Mouse (Mus musculus) bone marrow, adult 2 months (tissue): ENCODE measurements around the gene Dmap1. TPM values are rescaled to one million over a fixed set of nuclear protein-coding genes. Genes with fewer than 3 reads are reported as not detected.
A peak's percentile ranks its signal among the peaks of the same experiment; 100 is the strongest.

Experiments
- H3K27ac ChIP-seq: fragments of 200-500 bp; 2 replicates; pipeline ENCODE4 v1.5.1; 2012; ENCODE audit warnings: low read depth, mild to moderate bottlenecking, control low read depth, inconsistent platforms, low read length; ENCODE audit not compliant: control insufficient read depth, poor library complexity, insufficient read depth
- H3K4me1 ChIP-seq: fragments of 200-500 bp; 2 replicates; pipeline ENCODE4 v1.6.1; 2011; ENCODE audit warnings: low read length; ENCODE audit not compliant: control insufficient read depth, insufficient read depth
- H3K4me3 ChIP-seq: fragments of 200-500 bp; replicated peaks from 2 replicates; pipeline ENCODE3; 2011; ENCODE audit warnings: mild to moderate bottlenecking, low read depth, low read length, control low read depth; ENCODE audit not compliant: control insufficient read depth
- CTCF ChIP-seq: fragments of 200-500 bp; IDR thresholded peaks from 2 replicates; pipeline ENCODE4 v1.5.1; 2011; ENCODE audit warnings: low read length, control low read depth; ENCODE audit not compliant: control insufficient read depth, insufficient read depth
- POLR2A ChIP-seq: fragments of 200-500 bp; IDR thresholded peaks from 2 replicates; pipeline ENCODE4 v1.6.1; 2011; ENCODE audit warnings: low read depth, mild to moderate bottlenecking, control low read depth, low read length, borderline replicate concordance; ENCODE audit not compliant: control insufficient read depth
- WGBS: fragments of 180-500 bp; shearing (Covaris S2); methylation state at CpG from one replicate; pipeline ENCODE4 v1.1.7; 2018; 5-methylcytosine and 5-hydroxymethylcytosine counted together
- polyA plus RNA-seq: library from polyadenylated mRNA; stranded (reverse); fragments of >200 nt; gene quantifications from 2 replicates; pipeline ENCODE4 v1.2.4, GENCODE M21; 2011; ENCODE audit warnings: low replicate concordance; ENCODE audit not compliant: missing spikeins, insufficient read depth, insufficient read length

The Dmap1 gene
- polyA plus RNA-seq, 1 experiment = 29.7 TPM

- H3K4me3 ChIP-seq = no peak overlapping the region
- WGBS = 87% methylated on average over 10 of the region's 10 CpGs
- no peaks in the 10 kb centered on the region for H3K4me1 ChIP-seq
- no peak overlapping the region for H3K27ac ChIP-seq
- no peak for TF ChIP-seq CTCF
- no peak for TF ChIP-seq POLR2A
Observed at GRCm38 (mm10) chr4:117664411-117665137, 17.5 kb downstream of the Dmap1 start.

GRCm38 (mm10) chr4:117660001-117660400 is 22.1 kb downstream of the Dmap1 start:
- no peak for TF ChIP-seq POLR2A
- TF ChIP-seq CTCF = no peak
- no peak overlapping the region for H3K4me3 ChIP-seq
- WGBS = 90% methylated on average over 5 of the region's 5 CpGs
- H3K4me1 ChIP-seq = no peaks in the 10 kb centered on the region
- H3K27ac ChIP-seq = no peak overlapping the region

GRCm38 (mm10) chr4:117658582-117659444 is 23.3 kb downstream of the Dmap1 start:
- WGBS = 53% methylated on average over 14 of the region's 14 CpGs
- TF ChIP-seq POLR2A (no peak), CTCF (peak; percentile 31; the same call in 1 of the 2 replicates)
- Histone ChIP-seq H3K27ac (no peak overlapping the region), H3K4me3 (no peak overlapping the region), H3K4me1 (no peaks in the 10 kb centered on the region)

GRCm38 (mm10) chr4:117657646-117658045 is 24.4 kb downstream of the Dmap1 start:
- Histone ChIP-seq H3K4me1 (no peaks in the 10 kb centered on the region), H3K27ac (no peak overlapping the region), H3K4me3 (no peak overlapping the region)
- TF ChIP-seq CTCF (no peak), POLR2A (no peak)
- WGBS = 84% methylated on average over 4 of the region's 4 CpGs

GRCm38 (mm10) chr4:117656961-117657360 is 25.1 kb downstream of the Dmap1 start:
- H3K4me3 ChIP-seq = no peak overlapping the region
- WGBS = 78% methylated on average over 6 of the region's 6 CpGs
- no peak for TF ChIP-seq POLR2A
- TF ChIP-seq CTCF = no peak
- no peak overlapping the region for H3K27ac ChIP-seq
- H3K4me1 ChIP-seq = no peaks in the 10 kb centered on the region

GRCm38 (mm10) chr4:117655500-117655863 is 26.6 kb downstream of the Dmap1 start:
- H3K4me1 ChIP-seq = no peaks in the 10 kb centered on the region
- no peak overlapping the region for H3K4me3 ChIP-seq
- no peak overlapping the region for H3K27ac ChIP-seq
- TF ChIP-seq CTCF (no peak), POLR2A (no peak)
- WGBS = 89% methylated on average over 5 of the region's 5 CpGs

GRCm38 (mm10) chr4:117654703-117655499 is 27.2 kb downstream of the Dmap1 start:
- TF ChIP-seq CTCF (no peak), POLR2A (no peak)
- no peaks in the 10 kb centered on the region for H3K4me1 ChIP-seq
- no peak overlapping the region for H3K27ac ChIP-seq
- WGBS = 85% methylated on average over 9 of the region's 9 CpGs
- no peak overlapping the region for H3K4me3 ChIP-seq

- Histone ChIP-seq H3K27ac (no peak overlapping the region), H3K4me1 (no peaks in the 10 kb centered on the region), H3K4me3 (no peak overlapping the region)
- no peak for TF ChIP-seq CTCF
- 76% methylated on average over 10 of the region's 10 CpGs for WGBS
Observed at GRCm38 (mm10) chr4:117654016-117654702, 27.9 kb downstream of the Dmap1 start.
